Mouse (Mus musculus) heart, embryonic 16.5 days (tissue): ENCODE measurements around the gene Zfp536. TPM values are rescaled to one million over a fixed set of nuclear protein-coding genes. Genes with fewer than 3 reads are reported as not detected.

ENCODE experiments used
- ATAC-seq: fragments of 200-750 bp; cut with Nextera tagmentation; replicated peaks from 2 replicates; pipeline ENCODE4 v1.8.0; 2017; ENCODE audit warnings: moderate number of reproducible peaks; ENCODE audit not compliant: insufficient read depth, low FRiP score; ENCODE audit errors: extremely low read depth
- H3K27ac ChIP-seq: fragments of 300-500 bp; sonication (generic); 2 replicates; pipeline ENCODE4 v1.5.1; 2014; ENCODE audit warnings: mild to moderate bottlenecking, low read length, control low read depth, moderate library complexity
- H3K27me3 ChIP-seq: fragments of 300-500 bp; sonication (generic); 2 replicates; pipeline ENCODE4 v1.6.1; 2014; ENCODE audit warnings: low read length, mixed read lengths; ENCODE audit not compliant: control insufficient read depth, insufficient read depth
- H3K36me3 ChIP-seq: fragments of 300-500 bp; sonication (generic); 2 replicates; pipeline ENCODE4 v1.6.1; 2014; ENCODE audit not compliant: control insufficient read depth, insufficient read depth
- H3K4me1 ChIP-seq: fragments of 300-500 bp; sonication (generic); 2 replicates; pipeline ENCODE4 v1.6.1; 2014; ENCODE audit warnings: low read length, mixed read lengths; ENCODE audit not compliant: control insufficient read depth, insufficient read depth
- H3K4me2 ChIP-seq: fragments of 300-500 bp; sonication (generic); 2 replicates; pipeline ENCODE4 v1.6.1; 2014; ENCODE audit warnings: low read depth, mild to moderate bottlenecking, control low read depth, low read length
- H3K4me3 ChIP-seq: fragments of 300-500 bp; sonication (generic); 2 replicates; pipeline ENCODE4 v1.5.1; 2014; ENCODE audit warnings: mild to moderate bottlenecking, control low read depth, low read length
- H3K9ac ChIP-seq: fragments of 300-500 bp; sonication (generic); 2 replicates; pipeline ENCODE4 v1.6.1; 2014; ENCODE audit warnings: low read length, control low read depth
- H3K9me3 ChIP-seq: fragments of 300-500 bp; sonication (generic); replicated peaks from 2 replicates; pipeline ENCODE4 v1.6.1; 2016; ENCODE audit warnings: low read length; ENCODE audit not compliant: control insufficient read depth
- whole genome bisulfite sequencing: fragments of 180-500 bp; shearing (Covaris S2); extraction: QIAGEN DNeasy Blood & Tissue Kit; methylation state at CpG from one replicate; pipeline ENCODE4 v1.1.7; 2014; 5-methylcytosine and 5-hydroxymethylcytosine counted together
- polyA plus RNA-seq: library from polyadenylated mRNA; unstranded; fragments of >200 nt; fragmentation: Nextera tagmentation; extraction: Ambion mirVana; gene quantifications from 2 replicates; pipeline ENCODE4 v1.2.1, GENCODE M21; 2015

Zfp536 gene
- polyA plus RNA-seq, 1 experiment from 2014 or later = 4.7 TPM

DNA sequence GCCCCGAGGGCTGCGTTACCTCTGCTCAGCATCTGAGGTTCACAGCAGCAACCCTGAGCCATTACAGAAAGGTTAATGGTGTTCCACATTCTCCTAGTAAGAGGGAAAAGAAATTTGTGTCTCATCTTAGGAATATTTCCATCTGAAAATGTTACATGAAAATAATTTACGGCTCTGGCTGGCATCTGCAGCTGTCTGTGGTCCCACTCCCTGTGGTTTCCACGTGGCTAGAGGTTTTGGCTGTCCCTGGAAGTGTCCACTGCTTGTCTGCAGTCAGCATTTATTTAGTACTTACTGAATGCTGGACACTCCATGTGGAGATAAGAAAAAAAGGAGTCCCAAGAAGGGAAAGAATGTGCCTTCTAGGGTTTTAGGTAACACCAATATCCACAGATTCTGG is 15.3 kb upstream of the Zfp536 start:
- Histone ChIP-seq H3K9ac (no peak overlapping the region), H3K36me3 (no peaks in the 10 kb centered on the region), H3K4me2 (no peak overlapping the region), H3K9me3 (no peaks in the 10 kb centered on the region), H3K4me3 (no peak overlapping the region), H3K27me3 (no peaks in the 10 kb centered on the region), H3K27ac (no peak overlapping the region), H3K4me1 (no peaks in the 10 kb centered on the region)
- WGBS = 60% methylated on average over 4 of the region's 4 CpGs
- ATAC-seq = no peak

DNA sequence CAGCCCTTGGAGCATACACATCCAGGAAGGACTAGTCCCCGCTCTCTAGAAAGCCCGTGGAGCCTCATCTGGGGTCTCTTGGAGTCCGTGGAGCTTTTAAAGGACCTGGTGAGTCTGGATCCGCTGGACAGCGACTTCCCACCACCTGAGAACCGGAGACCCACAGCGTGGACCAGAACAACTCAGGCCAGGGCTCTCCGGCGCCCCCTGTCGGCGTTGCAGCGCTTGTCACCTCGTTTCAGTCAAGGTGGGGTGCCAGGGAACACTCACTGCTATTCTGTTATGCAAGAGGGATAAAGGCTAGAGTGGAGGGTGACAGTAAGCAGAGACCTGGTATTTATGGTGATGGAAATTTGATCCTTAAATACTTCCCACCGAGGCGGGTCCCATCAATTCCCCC is 2.1 kb upstream of the Zfp536 start:
- Histone ChIP-seq H3K27ac (no peak overlapping the region), H3K9ac (no peak overlapping the region), H3K9me3 (no peaks in the 10 kb centered on the region), H3K4me2 (no peak overlapping the region), H3K36me3 (no peaks in the 10 kb centered on the region), H3K4me3 (no peak overlapping the region), H3K27me3 (peaks cover 37% of the 10 kb centered on the region), H3K4me1 (no peaks in the 10 kb centered on the region; the same call in 1 of the 2 replicates)
- ATAC-seq = no peak
- WGBS = 5% methylated on average over 15 of the region's 15 CpGs

- WGBS = 50% methylated on average over 11 of the region's 11 CpGs
- H3K4me2 ChIP-seq = no peak overlapping the region
- H3K9ac ChIP-seq = no peak overlapping the region
- no peak overlapping the region for H3K4me3 ChIP-seq
- no peaks in the 10 kb centered on the region for H3K36me3 ChIP-seq
- no peak for ATAC-seq
- H3K27ac ChIP-seq = no peak overlapping the region
- H3K27me3 ChIP-seq = peaks cover 43% of the 10 kb centered on the region
- no peaks in the 10 kb centered on the region for H3K9me3 ChIP-seq
- H3K4me1 ChIP-seq = no peaks in the 10 kb centered on the region; the same call in 1 of the 2 replicates
Measured at GRCm38 (mm10) chr7:37774463-37774970, 1.1 kb upstream of the Zfp536 start.

GRCm38 (mm10) chr7:37773906-37774305 is 465 bp upstream of the Zfp536 start:
- Histone ChIP-seq H3K27ac (no peak overlapping the region), H3K9ac (no peak overlapping the region), H3K4me3 (peak overlapping the region; percentile 71), H3K36me3 (no peaks in the 10 kb centered on the region), H3K27me3 (peaks cover 49% of the 10 kb centered on the region), H3K4me1 (no peaks in the 10 kb centered on the region; the same call in none of the 2 replicates), H3K4me2 (peak overlapping the region; percentile 96), H3K9me3 (no peaks in the 10 kb centered on the region)
- ATAC-seq = no peak
- WGBS = 37% methylated on average over 5 of the region's 5 CpGs

GRCm38 (mm10) chr7:37772376-37773311 is 797 bp downstream of the Zfp536 start:
- peaks cover 60% of the 10 kb centered on the region for H3K27me3 ChIP-seq

GRCm38 (mm10) chr7:37771491-37772375 is 1.7 kb downstream of the Zfp536 start:
- no peaks in the 10 kb centered on the region for H3K36me3 ChIP-seq
- peak; percentile 37 for ATAC-seq
- peaks cover 7% of the 10 kb centered on the region for H3K4me1 ChIP-seq
- peak overlapping the region; percentile 75 for H3K9ac ChIP-seq
- peak overlapping the region; percentile 54 for H3K27ac ChIP-seq
- H3K9me3 ChIP-seq = no peaks in the 10 kb centered on the region
- H3K4me2 ChIP-seq = peak overlapping the region; percentile 96
- WGBS = under 1% methylated on average over 64 of the region's 75 CpGs
- peak overlapping the region; percentile 71 for H3K4me3 ChIP-seq
- H3K27me3 ChIP-seq = peaks cover 61% of the 10 kb centered on the region

More at GRCm38 (mm10) chr7:37772376-37773311, 797 bp downstream of the Zfp536 start:
- Histone ChIP-seq H3K36me3 (no peaks in the 10 kb centered on the region), H3K4me1 (peaks cover 7% of the 10 kb centered on the region), H3K4me3 (peak overlapping the region; percentile 71), H3K27ac (no peak overlapping the region), H3K4me2 (peak overlapping the region; percentile 96), H3K9ac (peak overlapping the region; percentile 75), H3K9me3 (no peaks in the 10 kb centered on the region)
- 1% methylated on average over 44 of the region's 46 CpGs for WGBS
- ATAC-seq = no peak

DNA sequence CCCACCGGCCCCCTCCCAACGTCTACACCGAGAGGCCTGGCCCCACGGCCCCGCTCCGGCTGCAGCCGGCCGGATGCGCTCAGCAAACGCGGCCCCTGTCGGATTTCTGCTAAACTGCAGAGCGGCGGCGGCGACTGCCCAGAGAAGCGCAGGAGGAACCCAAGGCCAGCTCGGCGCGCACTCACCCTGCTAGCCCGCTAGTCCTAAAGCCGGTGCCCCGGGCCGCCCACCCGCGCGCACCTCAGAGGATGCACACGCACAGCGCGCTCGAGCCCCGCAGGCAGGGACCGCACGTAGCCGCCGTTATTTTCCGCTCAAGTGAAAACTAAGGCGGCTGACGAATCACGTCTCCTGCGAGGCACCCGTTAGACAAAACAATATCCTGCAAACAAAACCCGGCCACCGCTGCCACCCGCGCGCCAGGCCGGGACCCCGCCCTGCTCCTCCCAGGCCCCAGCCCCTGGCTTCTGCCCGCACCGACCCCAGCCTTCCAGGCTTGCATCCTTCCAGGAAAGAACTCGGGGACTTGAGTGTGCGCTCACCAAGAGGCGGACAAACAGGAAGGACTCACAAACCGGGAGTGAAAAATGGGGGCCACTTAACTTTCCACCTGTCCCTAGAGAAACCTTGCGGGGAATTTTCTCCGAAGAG is 2.9 kb downstream of the Zfp536 start:
- peak overlapping the region; percentile 96 for H3K4me2 ChIP-seq
- H3K4me1 ChIP-seq = peaks cover 7% of the 10 kb centered on the region
- H3K4me3 ChIP-seq = peak overlapping the region; percentile 71
- H3K27me3 ChIP-seq = peaks cover 51% of the 10 kb centered on the region
- under 1% methylated on average over 57 of the region's 57 CpGs for WGBS
- H3K36me3 ChIP-seq = no peaks in the 10 kb centered on the region
- H3K9me3 ChIP-seq = no peaks in the 10 kb centered on the region
- peak overlapping the region; percentile 42 for H3K9ac ChIP-seq
- H3K27ac ChIP-seq = no peak overlapping the region
- ATAC-seq = peak; percentile 84

- Histone ChIP-seq H3K4me1 (peaks cover 7% of the 10 kb centered on the region), H3K9ac (peak overlapping the region; percentile 42), H3K36me3 (no peaks in the 10 kb centered on the region), H3K4me3 (peak overlapping the region; percentile 71), H3K4me2 (peak overlapping the region; percentile 96), H3K9me3 (no peaks in the 10 kb centered on the region), H3K27me3 (peaks cover 46% of the 10 kb centered on the region), H3K27ac (no peak overlapping the region)
- ATAC-seq = no peak
- under 1% methylated on average over 53 of the region's 53 CpGs for WGBS
Measured at GRCm38 (mm10) chr7:37769526-37770399, 3.7 kb downstream of the Zfp536 start.
